Mouse (Mus musculus): ENCODE measurements at regions not wholly inside any gene's neighbourhood (a gene's known extent, or its start where the extent isn't known, plus 50 kb on each side); places are given as distances from the start of the nearest gene placed in this dataset.
"Not testable (repeated sequence)": the region's sequence is repeated elsewhere in the genome, so short reads cannot be mapped to it uniquely, and the experiment has no call there.

DNA sequence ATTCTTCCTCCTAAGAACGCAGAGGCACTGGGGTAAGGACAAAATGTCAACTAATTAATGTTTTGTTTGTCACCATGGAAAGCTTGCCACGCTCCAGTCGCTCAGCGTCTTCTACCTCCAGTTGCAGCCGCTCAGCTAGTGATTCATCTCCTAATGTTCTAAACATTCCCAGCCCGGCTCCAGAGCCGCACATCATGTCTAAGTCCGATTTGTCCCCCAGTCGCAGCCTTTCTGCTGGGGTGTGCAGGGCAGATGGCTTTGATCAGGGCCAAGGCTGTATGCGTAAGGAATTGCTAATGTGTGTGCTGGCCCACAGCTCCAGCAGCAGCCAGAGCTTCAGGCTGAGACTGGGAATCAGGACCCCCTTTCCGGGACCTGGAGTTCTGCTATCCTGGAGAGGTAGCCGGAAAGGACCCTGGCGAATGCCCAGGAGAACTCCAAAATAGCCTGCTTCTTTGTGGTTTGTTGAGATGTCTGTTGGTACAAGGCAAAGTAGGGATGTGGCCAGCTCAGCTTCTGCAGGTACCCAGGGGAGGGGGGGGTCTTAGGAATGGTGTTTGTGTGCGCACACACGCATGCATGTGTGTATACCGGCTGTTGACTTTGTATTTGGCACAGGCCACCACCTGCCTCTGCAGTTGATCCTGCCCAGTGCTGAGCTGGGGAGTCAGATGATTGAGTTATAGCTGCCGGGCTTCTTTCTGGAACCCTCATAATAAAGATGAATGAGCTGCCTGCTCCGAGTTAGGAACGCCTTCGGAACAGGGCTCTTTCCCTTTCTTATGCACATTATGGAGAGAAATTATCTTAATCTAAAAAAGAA is 143.0 kb upstream of the Kcng1 start:
- DNase-seq, result no peak

DNA sequence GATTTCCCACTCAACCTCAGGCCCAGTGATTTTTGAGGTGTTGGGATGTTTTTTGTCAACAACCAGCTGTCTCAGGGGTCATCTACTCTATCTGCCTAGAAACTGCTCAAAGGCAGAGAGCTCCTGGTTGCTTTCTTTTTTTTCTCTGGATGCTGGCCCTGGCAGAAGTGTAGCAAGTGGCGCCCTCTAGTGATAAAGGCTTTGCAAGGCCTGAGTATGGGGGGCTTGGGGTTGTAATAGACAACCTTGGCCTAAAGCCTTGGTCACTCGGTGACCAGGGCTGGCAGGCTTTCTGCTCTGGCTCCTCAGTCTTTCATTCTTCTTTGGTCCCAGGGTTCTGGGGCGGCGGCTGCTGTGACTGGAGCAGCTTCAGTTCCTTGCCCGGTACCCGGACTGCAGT is 142.0 kb upstream of the Kcng1 start:
- DNase-seq, result no peak

DNA sequence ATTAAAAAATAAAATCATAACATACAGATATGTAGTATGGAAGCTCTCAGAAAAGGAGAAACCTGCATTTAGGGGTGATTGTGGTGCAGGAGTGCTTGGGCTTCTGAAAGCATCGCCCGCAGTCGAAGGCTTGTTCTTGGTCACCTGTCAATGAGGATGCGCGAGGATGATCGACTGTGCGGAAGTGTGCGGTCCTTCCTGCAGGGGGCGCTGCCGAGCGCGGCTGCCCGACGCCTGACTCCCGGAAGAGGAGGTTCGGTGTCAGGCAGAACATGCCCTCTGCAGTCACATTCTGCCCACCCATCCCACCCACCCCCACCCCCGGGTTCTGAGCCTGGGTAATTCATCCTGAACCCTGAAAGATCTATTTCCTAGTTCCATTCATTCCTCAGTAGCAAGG is 133.6 kb upstream of the Kcng1 start:
- DNase-seq, result no peak

DNA sequence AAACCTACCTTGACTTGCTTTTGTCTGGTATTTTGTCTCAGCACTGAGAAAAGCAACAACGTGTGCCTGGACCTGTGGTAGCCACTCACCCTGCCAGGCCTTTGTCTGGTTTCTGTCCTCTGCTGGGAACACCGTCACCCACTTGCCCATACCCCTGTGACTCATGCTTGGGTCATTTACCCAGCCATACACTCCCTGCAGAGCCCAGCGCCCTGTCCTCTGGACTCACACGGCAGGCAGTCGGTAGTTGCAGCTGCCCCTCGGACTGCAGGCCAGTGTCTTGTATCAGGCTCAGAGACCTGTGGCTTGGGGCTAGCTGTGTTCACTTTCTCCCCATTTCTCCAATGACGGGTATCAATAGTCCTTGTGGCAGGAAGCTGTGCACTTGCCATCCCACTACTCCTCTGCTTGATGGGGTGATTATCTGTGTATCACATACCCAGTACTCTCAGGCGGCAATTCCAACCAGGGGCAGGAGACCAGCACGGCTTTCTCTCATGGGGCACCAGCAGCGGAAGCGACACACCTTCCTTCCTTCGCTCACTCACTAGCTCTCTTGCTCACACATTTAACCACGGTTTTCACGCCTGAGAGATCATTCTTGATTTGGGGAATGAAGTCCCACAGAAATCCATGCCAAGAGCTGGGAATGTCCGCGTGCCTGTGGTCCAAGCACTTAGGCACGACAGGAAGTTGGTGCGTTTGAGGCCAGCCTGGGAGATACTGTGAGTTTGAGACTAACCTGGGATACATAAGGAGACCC is 132.8 kb upstream of the Kcng1 start:
- DNase-seq, result no peak

DNA sequence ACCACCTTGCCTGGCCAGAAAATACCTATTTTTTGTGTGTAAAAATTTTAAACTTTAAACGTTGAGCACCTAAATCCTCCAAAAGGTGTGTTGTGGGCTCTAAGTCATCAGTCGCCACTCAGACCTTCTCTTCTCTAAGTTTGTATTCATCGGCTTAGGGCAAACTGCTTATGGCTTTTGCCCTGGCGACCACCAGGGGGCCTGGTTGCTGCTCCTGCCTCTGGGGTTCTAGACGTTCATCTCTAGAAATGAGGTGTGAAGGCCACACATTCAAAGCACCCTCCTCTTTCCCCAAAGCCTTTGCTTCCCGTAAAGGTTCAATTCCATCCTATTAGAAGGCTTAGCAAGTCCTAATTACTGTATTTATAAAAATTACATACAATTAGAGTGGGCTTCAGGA is 131.3 kb upstream of the Kcng1 start:
- no peak for DNase-seq

DNA sequence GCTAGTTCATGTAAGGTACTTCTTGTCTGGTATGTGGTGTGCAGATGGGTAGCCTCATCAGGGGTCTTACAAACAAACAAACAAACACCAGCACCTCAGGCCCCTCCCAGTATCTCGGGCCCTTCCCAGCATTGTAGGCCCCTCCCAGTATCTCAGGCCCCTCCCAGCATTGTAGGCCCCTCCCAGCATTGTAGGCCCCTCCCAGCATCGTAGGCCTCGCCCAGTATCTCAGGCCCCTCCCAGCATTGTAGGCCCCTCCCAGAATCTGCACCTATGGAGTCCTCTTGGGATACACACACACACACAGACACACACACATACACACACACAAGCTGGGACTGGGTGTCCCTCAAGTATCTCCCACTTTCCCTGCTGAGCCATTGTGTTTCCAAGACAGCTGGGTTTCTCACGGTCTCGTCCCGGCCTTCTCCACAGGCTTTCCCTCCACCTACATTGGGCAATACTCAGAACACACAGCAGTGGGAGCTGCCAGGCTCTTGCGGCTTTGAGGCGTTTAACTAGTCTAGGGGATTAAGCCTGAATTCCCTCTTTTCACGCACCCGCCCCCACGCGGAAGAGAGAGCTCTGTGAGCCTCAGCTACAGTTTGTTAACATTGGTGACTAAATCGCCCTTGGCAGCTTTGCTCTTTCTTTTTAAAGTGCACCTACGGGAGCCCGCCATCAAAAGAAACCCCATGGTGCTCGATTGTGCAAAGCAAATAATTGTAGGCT is 121.4 kb upstream of the Kcng1 start:
- DNase-seq, result no peak

DNA sequence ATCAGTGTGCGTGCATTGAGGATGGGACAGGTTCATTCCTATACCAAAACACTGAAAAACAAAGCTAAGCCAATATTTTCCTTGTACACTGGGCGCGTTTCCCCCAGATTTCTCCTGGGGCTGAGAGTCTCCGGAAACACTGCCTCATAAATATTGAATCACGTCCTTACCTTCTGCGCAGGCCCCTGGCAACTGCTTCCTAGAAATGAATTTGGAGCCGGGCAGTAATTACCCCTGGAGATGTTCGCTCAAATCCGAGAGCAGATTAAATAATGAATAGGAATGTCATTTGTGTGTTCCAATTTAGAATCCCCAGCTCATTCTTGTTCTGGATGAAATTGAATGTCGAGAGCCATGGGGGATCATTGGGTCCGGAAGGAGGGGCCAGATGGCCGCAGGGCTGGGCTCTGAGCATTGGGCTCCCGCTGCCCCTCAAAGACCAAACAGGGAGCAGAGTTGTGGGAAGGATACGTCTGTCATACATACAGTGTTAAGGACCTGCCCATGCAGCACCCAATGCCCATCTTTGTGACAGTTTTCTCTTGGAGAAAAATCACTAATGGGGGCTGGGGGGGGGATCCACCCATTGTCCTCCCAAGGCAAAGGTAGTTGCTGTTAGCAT is 117.7 kb upstream of the Kcng1 start:
- DNase-seq, result no peak

DNA sequence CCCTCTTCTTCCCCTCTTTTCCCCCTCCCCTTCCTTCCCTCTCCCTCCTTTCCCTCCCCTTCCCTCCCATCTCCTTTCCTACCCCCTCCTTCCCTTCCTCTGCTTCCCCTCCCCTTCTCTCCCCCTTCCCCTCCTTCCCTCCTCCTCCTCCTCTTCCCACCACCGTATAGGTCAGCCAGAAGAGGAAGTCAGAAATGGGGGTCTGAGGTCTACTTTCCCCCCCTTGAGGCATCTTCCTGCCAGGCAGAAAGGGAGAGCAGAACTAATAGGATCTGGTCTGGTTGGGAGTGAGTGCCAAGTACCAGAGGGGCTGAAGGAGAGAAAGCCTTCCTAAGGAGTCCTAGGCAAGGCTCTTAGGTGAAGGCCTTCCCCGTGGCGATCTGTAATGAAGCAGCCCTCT is 114.8 kb upstream of the Kcng1 start:
- no peak for DNase-seq

DNA sequence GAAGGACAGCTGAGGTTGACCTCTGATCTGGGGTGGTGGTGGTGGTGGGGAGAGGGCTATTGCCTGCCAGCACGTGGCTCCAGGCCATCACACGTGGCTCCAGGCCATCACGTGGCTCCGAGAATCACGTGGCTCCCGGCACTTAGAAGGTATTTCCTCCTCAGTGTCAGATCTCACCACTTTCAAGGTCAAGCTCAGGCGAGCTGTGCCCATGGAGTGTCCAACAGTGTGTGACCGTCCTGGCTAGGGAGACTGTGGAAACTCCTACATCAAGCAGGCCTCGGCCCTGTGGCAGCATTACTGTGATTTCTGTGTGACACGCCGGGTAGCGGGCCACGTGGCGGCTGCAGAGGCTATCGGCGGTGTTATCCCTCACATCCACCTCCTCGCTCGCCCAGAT is 111.8 kb upstream of the Kcng1 start:
- no peak for DNase-seq

DNA sequence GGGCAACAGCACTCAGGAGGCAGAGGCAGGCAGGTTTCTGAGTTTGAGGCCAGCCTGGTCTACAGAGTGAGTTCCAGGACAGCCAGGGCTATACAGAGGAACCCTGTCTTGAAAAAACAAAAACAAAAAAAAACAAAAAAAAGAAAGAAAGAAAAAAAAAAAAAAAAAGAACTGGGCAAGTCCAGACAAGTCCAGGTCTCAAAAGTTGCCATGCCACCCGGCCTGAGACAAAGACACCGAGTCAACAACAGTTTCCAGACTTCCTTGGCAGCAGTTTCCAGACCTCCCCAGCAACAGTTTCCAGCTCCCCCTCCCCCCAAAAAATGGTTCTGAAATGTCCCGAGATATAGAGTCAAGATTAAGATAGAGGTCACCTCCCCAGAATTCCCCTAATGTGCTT is 110.6 kb upstream of the Kcng1 start:
- DNase-seq, result not testable (repeated sequence)

DNA sequence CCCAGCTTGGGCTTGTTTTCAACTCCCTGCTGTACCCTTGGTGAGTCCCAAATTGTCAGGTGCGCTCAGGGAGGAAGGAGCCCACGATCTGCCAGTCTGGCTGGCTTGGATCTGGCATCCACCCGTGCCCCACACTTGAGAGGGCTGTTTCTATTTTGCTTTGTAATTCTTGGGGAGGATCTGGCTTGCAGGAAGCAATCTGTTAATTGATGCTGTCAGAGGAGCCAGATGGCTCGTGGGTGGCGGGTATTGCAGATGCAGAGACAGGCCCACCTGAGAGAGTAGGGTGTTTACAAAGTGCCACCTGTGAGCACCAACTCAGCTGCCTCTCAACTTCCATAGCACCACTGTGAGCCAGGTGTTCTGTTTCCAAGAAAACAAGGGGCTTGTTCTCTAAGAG is 99.1 kb upstream of the Kcng1 start:
- no peak for DNase-seq

DNA sequence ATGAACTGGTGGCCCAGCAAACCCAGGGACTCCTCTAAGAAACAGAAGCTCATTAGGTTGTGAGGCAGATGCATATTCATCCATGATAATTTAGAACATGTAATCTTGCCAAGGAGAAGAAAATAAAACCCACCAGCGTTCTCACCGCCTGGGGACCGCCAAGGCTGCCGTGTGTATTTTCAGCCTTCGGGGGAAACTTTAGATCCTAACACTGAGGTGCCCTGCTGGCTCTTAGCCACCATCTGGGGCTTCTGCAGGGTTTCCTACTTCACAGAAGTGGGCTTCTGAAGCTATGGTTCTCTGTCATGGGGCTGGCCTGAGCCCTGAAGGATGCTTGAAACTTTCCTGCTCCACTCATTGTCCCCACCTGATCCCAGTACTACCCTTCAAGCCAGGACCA is 90.8 kb upstream of the Kcng1 start:
- DNase-seq, result no peak

DNA sequence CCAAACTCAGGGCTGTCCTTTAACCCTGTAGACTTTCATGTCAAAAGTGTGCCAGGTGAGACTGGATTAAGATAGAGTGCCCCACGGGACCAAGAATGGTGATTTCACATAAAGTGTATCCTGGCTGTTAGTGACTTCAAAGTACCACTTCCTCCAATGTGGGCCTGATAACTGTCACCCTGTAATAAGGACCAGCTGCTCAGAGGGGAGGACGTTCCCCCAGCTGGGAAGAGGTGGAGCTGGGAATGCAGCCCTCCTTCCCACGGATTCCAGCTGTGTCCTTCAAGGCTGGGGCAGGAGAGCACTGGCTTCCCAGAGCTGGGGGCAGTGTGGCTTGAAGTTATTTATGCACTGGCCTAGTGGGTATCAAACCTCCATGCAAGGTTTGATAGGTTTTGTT is 89.7 kb upstream of the Kcng1 start:
- no peak for DNase-seq

DNA sequence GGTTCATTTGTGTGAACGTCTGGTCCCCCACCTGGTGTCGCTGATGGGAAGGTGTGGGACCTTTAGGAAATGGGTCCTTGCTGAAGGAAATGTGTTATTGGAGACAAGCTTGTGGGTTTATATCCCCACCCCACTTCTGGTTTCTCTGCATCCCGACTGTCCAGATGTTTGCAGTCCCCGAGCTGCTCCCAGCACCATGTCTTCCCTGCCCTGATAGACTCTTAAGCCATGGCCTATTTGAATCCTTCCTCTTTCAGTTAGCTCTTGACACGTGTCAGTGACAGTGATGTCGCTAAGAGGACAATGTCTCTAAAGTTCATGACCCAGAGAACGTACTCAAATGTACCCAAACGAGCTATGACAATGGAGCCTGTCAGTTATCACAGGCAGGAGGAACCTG is 77.7 kb upstream of the Kcng1 start:
- no peak for DNase-seq

DNA sequence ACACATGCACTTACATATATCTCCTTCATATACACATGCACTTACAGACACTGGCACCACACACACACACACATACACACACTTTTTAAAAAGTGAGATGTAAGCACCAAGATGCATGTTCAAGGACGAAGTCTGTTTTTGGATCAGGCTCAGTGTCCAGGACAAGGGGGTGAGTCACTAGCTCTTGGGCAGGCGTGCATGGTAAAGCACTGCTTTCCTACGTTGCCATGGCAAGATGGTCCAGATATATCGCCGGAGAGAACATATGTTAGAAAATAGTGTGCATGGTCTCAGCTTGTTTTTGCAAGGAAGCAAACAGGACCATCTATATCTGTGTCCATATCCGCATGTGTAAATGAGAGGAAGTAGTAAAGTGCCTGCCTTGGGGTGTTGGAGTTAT is 77.0 kb upstream of the Kcng1 start:
- DNase-seq, result no peak

DNA sequence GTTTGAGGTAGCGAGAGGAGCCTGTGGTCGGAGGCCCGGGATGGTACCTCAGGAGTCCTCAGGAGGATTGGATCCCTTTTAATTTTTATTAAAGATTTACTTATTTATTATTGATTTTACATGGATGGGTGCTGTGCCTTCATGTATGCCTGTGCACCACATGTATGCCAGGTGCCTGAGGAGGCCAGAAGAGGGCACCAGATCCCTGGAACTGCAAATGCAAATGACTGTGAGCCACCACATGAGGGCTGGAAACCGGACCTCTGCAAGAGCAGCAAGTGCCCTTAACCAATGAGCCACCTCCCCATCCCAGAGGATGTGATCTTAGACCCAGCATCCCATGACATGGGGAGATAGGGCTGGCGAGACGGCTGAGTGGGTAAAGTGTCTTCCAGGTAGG is 76.3 kb upstream of the Kcng1 start:
- DNase-seq, result no peak

DNA sequence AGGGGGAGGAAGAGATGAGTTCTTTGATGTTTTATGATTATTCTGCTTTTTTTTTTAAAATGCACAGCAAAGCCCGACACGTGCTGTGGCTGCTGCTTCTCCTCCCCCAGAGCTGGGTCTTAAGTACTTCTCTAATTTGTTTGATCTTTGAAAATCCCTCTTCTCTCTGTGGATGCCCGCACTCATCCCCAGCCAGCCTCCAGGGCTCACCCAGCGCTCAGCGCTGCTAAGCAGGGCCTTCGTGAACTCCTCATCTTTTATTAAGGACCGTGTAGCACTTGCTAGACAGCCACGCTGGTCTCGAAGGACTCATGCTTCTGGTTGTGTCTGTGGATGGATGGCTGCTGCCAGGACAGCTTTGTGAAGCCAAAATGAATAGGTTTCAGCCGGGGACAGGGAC is 72.9 kb upstream of the Kcng1 start:
- DNase-seq, result no peak

DNA sequence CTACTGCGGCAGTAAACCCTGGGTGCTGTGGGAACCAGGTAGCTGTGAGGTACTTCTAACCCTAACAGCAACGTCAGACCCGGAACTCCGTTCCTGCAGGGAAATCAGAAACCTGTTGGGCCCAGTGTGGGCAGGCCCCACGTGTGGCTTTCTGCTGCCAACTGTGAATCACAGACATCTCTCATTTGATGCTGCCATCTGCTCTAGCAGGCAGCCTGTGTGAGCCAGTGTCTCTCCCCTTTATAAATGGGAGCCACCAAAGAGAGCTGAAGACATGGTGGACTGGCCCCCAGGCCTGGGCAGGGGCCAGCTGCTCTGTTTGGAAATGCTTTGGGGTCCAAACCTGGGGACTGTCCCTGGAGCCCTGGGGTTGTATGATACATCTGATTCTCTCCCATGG is 71.1 kb upstream of the Kcng1 start:
- peak; percentile 5 to 7 for DNase-seq

DNA sequence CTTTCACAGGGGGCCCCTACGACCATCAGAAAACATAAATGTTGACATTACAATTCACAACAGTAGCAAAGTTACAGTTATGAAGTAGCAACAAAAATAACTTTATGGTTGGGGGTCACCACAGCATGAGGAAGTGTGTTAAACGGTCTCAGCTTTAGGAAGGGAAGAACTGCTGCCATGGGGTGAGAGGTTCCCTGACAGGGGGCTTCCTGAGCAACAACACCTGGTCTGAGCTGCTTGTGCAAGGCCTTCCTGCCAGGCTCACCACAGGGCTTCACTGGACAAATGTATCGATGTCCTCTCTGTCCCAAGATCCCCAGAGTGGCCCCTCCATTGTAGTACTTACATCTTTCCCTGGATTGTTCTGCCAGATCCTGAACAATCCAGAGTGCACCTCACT is 70.7 kb upstream of the Kcng1 start:
- DNase-seq, result no peak

DNA sequence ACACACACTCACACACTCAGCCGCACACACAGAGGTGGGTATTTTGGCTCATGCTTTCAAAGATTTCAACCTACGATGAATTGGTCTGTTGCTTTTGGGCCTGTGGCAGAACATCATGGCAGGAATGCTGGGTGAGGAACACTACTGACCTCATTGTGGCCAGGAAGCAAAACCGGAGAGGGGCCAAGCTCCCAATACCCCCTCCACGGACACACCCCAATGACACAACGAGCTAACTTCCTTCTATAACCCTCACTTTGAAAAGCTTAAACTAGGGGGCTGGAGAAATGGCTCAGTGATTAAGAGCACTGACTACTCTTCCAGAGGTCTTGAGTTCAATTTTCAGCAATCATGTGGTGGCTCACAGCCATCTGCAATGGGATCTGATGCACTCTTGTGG is 63.8 kb upstream of the Kcng1 start:
- no peak for DNase-seq

DNA sequence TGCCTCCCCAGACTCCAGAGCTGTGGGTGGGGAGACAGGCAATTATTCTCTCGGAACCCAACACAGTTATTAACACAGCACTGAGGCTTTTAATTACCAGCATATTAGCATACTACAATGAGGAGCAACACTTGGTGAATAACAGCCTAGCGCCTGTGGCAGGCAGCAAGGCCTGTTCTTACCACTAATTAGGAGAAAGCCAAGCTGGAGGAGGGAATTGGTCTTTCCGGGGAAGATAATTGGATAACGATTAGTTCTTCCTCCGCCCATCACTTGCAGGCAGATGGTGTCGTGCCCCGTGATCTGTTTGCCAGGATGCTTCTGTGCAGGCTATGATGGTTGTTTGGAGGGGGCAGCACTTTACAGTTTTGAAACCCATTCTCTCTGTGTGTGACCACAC is 62.2 kb upstream of the Kcng1 start:
- no peak for DNase-seq

DNA sequence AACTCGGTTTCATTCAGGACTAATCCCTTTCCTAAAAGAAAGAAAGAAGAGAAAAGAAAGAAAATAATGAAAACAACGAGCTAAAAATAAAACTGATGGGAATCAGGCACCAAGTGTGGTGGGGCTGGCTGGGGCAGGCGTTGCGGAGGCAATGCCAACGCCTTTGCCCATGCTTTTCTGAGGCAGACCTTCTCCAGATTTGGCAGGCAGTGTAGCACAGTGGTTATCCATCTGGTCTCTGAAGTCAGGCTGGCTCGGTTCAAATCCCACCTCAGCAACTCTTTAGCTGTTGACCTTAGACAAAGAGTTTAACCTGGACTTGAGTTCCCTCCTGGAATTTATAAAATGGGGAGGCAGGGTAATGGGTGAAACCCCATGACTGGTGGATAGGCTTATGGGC is 57.3 kb upstream of the Kcng1 start:
- DNase-seq, result no peak

DNA sequence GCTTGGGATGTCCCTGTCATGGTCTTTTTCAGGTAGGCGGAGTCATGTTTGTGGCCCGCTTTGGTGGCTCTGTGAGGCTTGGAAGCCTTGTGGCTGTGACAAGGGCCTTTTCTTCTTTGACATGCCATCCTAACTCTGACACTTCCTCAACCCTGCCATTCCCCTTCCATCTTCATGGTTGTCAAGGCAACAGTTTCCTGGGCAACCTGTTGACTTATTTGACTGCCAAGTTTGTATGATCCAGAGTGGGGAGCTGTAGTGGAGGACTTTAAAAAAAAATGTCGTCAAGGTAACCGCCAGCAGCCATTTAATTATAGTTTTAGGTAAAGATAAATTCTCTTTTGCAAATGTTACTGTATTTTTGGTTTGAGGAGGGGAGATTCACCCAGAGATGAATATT is 56.8 kb upstream of the Kcng1 start:
- no peak for DNase-seq

DNA sequence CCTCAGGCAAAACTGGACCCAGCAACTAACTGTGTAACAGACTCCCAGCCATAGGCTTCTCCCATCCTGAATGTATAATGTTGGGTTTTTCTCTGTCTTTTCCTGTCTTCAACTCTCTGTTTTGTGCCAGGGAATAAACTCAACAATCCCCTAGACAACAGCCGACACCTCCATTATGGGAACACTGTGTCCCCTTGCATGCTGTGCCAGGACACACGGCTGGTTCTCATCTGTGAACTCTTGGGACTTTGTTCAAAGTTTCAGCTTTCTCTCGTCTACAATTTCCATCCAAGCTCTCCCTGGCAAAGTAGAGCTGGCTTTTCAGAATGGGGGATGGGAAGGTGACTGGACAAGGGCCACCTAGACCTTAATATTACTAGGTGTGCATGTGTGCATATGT is 56.1 kb upstream of the Kcng1 start:
- DNase-seq, result no peak
